Comparison of ENCODE assay signal across 23 mouse cellular contexts in genomic region chr4:103754561-103754960, GRCm38 (mm10).
DNase-seq lines count a peak whose midpoint lies in the region; ATAC-seq lines count a peak whose summit lies in the region.
"Had no signal": no experiment of that assay in that cellular context is flagged by ENCODE, and none has a peak within 500 bp of the region (broad histone marks: within the 10 kb centered on the region; RNA-seq: fewer than 3 reads in every experiment).

No protein-coding gene starts in this region.

- H3K9me3 ChIP-seq in heart, embryonic 10.5 days: no peaks in the 10 kb centered on the region
- H3K9me3 ChIP-seq in limb, embryonic 13.5 days: no peaks in the 10 kb centered on the region
- H3K9me3 ChIP-seq: embryonic facial prominence, embryonic 10.5 days; forebrain, embryonic 13.5 days; heart, embryonic 15.5 days; hindbrain, embryonic 13.5 days had no signal

- no peak for ATAC-seq in limb, embryonic 13.5 days (ENCODE audit: low FRiP score, low read depth)
- ATAC-seq: CD4-positive, CD25-positive, alpha-beta regulatory T cell, adult 4 months; forebrain, embryonic 13.5 days; forebrain, postnatal 0 days; hindbrain, postnatal 0 days had no signal

- DNase-seq in adrenal gland, adult (ENCODE audit: inconsistent age in 2 of 2, low spot score in 1 of 2): peak; percentile 20 to 45
- no peak for DNase-seq in adrenal gland, adult 18-20 months (ENCODE audit: low spot score in 2 of 2)
- peak; percentile 83 for DNase-seq in heart, adult 11 months
- no peak for DNase-seq in heart, embryonic 10.5 days (ENCODE audit: low spot score)
- peak; percentile 9 to 12 for DNase-seq in adrenal gland, postnatal 36 days
- no peak for DNase-seq in cerebellum, adult 11-12 months
- DNase-seq: B cell, adult 2 months; cerebellum, adult 2 months; cerebellum, postnatal 10 days; forebrain, postnatal 0 days; gastrocnemius, postnatal 36 days; heart, adult 18-20 months; heart, postnatal 14 days; kidney, adult 11 months had no signal

- WGBS in heart, embryonic 10.5 days: 72% methylated on average over 7 of the region's 7 CpGs
- 26% methylated on average over 7 of the region's 7 CpGs for WGBS in limb, embryonic 13.5 days

- H3K27me3 ChIP-seq in heart, embryonic 10.5 days (ENCODE audit: insufficient read depth, poor library complexity, severe bottlenecking): no peaks in the 10 kb centered on the region
- H3K27me3 ChIP-seq in limb, embryonic 13.5 days: no peaks in the 10 kb centered on the region
- H3K27me3 ChIP-seq: forebrain, embryonic 13.5 days; heart, embryonic 15.5 days; hindbrain, embryonic 13.5 days had no signal

- no peak overlapping the region for H3K9ac ChIP-seq in limb, embryonic 13.5 days
- H3K9ac ChIP-seq: forebrain, embryonic 13.5 days; forebrain, postnatal 0 days; heart, embryonic 15.5 days; hindbrain, embryonic 13.5 days had no signal

- no peaks in the 10 kb centered on the region for H3K4me1 ChIP-seq in heart, embryonic 10.5 days
- H3K4me1 ChIP-seq in limb, embryonic 13.5 days: peaks cover 34% of the 10 kb centered on the region
- H3K4me1 ChIP-seq: embryonic facial prominence, embryonic 10.5 days; heart, embryonic 15.5 days; hindbrain, embryonic 13.5 days had no signal

- 0 out of 2 replicates have a peak overlapping the region, but pooled peaks have one; percentile 5 for H3K4me2 ChIP-seq in limb, embryonic 13.5 days (replicated peaks)
- H3K4me2 ChIP-seq: forebrain, embryonic 13.5 days; heart, embryonic 11.5 days; heart, embryonic 15.5 days; hindbrain, embryonic 13.5 days had no signal

- H3K4me3 ChIP-seq in heart, embryonic 10.5 days: no peak overlapping the region
- H3K4me3 ChIP-seq in limb, embryonic 13.5 days: no peak overlapping the region
- H3K4me3 ChIP-seq: embryonic facial prominence, embryonic 10.5 days; forebrain, embryonic 13.5 days; heart, embryonic 15.5 days; hindbrain, embryonic 13.5 days had no signal

- H3K36me3 ChIP-seq in heart, embryonic 10.5 days: no peaks in the 10 kb centered on the region
- H3K36me3 ChIP-seq in limb, embryonic 13.5 days: no peaks in the 10 kb centered on the region
- H3K36me3 ChIP-seq: embryonic facial prominence, embryonic 10.5 days; G1E; heart, embryonic 15.5 days; hindbrain, embryonic 13.5 days had no signal

- H3K27ac ChIP-seq in heart, embryonic 10.5 days: no peak overlapping the region
- no peak overlapping the region for H3K27ac ChIP-seq in limb, embryonic 13.5 days
- H3K27ac ChIP-seq: embryonic facial prominence, embryonic 10.5 days; forebrain, embryonic 13.5 days; heart, embryonic 15.5 days; hindbrain, embryonic 13.5 days; hindbrain, postnatal 0 days had no signal

Comparison
In these comparisons a context has a peak if more than half of its experiments do, and no peak if none do; other contexts are left out.
1. DNase-seq: peak in adrenal gland, adult (2 of 2), heart, adult 11 months (single experiment) and adrenal gland, postnatal 36 days (2 of 2); none in adrenal gland, adult 18-20 months (0 of 2), heart, embryonic 10.5 days (single experiment) and cerebellum, adult 11-12 months (single experiment).